8 mouse cellular contexts compared by ENCODE assay signal in the genomic region with DNA sequence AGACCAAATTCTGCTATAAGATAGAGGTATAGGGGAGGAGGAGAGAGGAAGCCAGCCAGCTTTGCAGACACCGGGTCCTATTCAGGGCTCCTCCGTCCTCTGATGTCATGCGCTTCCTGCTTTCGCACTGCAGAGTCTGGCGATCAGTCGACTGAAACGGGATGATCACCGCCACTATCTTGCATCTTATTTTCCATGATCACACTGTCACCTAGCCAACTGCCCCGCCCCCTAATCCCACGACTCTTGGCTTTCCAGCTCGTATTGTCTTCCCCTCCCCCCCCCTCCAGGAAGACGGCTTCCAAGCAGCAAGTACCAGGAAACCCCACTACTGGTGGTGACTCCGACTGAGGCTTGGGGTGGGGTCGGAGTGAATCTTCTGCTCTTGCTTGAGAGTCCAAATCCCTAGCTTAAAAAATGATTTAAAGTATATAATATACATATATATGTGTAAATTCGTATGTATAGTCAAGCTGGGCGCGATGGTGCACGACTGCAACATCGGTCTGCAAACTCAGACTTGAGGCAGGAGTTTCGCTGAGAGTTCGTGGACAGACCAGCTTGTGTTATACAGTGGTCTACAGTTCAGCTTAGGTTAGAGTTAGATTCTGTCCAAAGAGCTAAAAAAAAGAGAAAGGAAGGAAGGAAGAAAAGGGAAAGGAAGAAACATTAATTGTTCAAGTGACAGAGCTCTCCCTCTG.
DNase-seq lines count a peak whose midpoint lies in the region; ATAC-seq and TF ChIP-seq lines count a peak whose summit lies in the region.

No protein-coding gene starts in this region.

- H3K9me3 ChIP-seq in hindbrain, embryonic 13.5 days: no peaks in the 10 kb centered on the region

- under 1% methylated on average over 21 of the region's 21 CpGs for WGBS in hindbrain, embryonic 13.5 days

- in situ Hi-C loops in Patski (cut with MboI; ENCODE audit: low pct_unique_long_range_greater_than_20kb): loop anchor here (5.0 kb wide), 3 partner anchors 93 to 253 kb away; no protein-coding TSS in a partner anchor

- no peaks in the 10 kb centered on the region for H3K36me3 ChIP-seq in hindbrain, embryonic 13.5 days

- H3K4me2 ChIP-seq in hindbrain, embryonic 13.5 days: peak overlapping the region; percentile 86

- DNase-seq in Patski (ENCODE audit: low read depth, low spot score): no peak
- DNase-seq in cerebellum, adult 8-10 months: peak; percentile 59
- DNase-seq in frontal cortex, postnatal 25 days (ENCODE audit: low spot score in 2 of 2): peak; percentile 27 to 32
- DNase-seq in left cerebral cortex, adult 8-10 months (ENCODE audit: low spot score in 2 of 2): peak; percentile 28 to 51
- DNase-seq in right cerebral cortex, postnatal 14 days: peak; percentile 51
- peak; percentile 84 for DNase-seq in yolk sac, embryonic 10.5 days (ENCODE audit: low spot score)

- H3K4me1 ChIP-seq in hindbrain, embryonic 13.5 days (replicated peaks): peaks cover 11% of the 10 kb centered on the region; the same call in 1 of the 2 replicates

- POLR2A ChIA-PET in Patski (lab: Charles Lee): interaction anchor here (0.6 to 1.2 kb wide), 5 partner anchors 22 to 1747 kb away, joined by 3 to 7 read pairs (median 3); a partner anchor contains a TSS

- ATAC-seq in Patski: peak; percentile 9
- peak; percentile 63 for ATAC-seq in hindbrain, embryonic 13.5 days (ENCODE audit: low FRiP score)
- ATAC-seq in megakaryocyte, adult 5-6 weeks (ENCODE audit: poor library complexity, severe bottlenecking): peak; percentile 30

- CTCF ChIA-PET in Patski (lab: Charles Lee): interaction anchor here (1.1 to 5.4 kb wide), 6 partner anchors 11 to 129 kb away, joined by 3 to 101 read pairs (median 11); a partner anchor contains a TSS

- H3K27ac ChIP-seq in hindbrain, embryonic 13.5 days: peak overlapping the region; percentile 91

- H3K4me3 ChIP-seq in hindbrain, embryonic 13.5 days: peak overlapping the region; percentile 52

- TF ChIP-seq CTCF in Patski (IDR thresholded peaks at IDR 0.05): no peak

- peak overlapping the region; percentile 69 for H3K9ac ChIP-seq in hindbrain, embryonic 13.5 days

- H3K27me3 ChIP-seq in Patski: no peaks in the 10 kb centered on the region
- H3K27me3 ChIP-seq in hindbrain, embryonic 13.5 days: peaks cover 11% of the 10 kb centered on the region; the same call in 1 of the 2 replicates

Comparison
In these comparisons a context has a peak if more than half of its experiments do, and no peak if none do; other contexts are left out.
1. ATAC-seq: peak in every context shown above with its lines; median percentile 63 in hindbrain, embryonic 13.5 days; 30 in megakaryocyte, adult 5-6 weeks; 9 in Patski.